Mouse (Mus musculus): ENCODE data around the gene Pdcl3. TPM values are rescaled to one million over a fixed set of nuclear protein-coding genes. Genes with fewer than 3 reads are reported as not detected.

The Pdcl3 gene
- 148 and 149 TPM in 2 replicates for polyA plus RNA-seq (2014; fragmentation: Nextera tagmentation; extraction: Ambion mirVana)

DNA sequence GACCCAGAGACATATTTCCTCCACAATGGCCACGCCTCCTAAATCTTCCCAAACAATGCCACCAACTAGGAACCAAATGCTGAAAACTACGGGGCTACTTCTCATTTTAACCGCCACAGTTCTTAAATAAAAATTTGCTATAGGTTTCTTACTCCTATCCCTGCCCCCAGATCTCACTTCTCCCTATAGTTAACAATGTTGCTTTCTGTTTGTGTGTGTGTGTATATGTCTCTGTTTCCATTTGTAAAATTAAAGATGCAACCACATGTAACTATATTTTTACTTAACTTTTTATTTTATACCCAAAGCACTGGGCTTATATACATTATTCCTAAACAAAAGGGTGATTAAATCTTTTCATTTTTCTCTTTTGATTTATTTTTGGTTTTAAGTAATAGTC lies at the start of gene Pdcl3:
TSS of gene Pdcl3 (plus strand) at position 301 of the 400 bp plus-strand sequence.
- ATAC-seq (ENCODE audit: insufficient number of reproducible peaks, low FRiP score, low TSS enrichment, low read depth) (no peak), DNase-seq (ENCODE audit: low spot score) (no peak)
- no peaks in the 10 kb centered on the region for H3K27me3 ChIP-seq (ENCODE audit: control insufficient read depth, insufficient read depth, low read length)
- no peaks in the 10 kb centered on the region for H3K9me3 ChIP-seq (ENCODE audit: control insufficient read depth, low read length)
- no peak within 1 kb of the TSS for H3K4me2 ChIP-seq (ENCODE audit: low read depth, severe bottlenecking)
- H3K4me1 ChIP-seq (ENCODE audit: control insufficient read depth, insufficient read depth, low read length) = peaks cover 7% of the 10 kb centered on the region
- no peak within 1 kb of the TSS for H3K4me3 ChIP-seq (ENCODE audit: low read depth, low read length)
- no peak within 1 kb of the TSS for H3K27ac ChIP-seq (replicated peaks; ENCODE audit: low read depth, low read length)
- no peak within 1 kb of the TSS for H3K9ac ChIP-seq (ENCODE audit: low read length)
- H3K36me3 ChIP-seq (ENCODE audit: control insufficient read depth, insufficient read depth, low read length) = no peaks in the 10 kb centered on the region
- WGBS = 86% methylated on average over 3 of the region's 3 CpGs

DNA sequence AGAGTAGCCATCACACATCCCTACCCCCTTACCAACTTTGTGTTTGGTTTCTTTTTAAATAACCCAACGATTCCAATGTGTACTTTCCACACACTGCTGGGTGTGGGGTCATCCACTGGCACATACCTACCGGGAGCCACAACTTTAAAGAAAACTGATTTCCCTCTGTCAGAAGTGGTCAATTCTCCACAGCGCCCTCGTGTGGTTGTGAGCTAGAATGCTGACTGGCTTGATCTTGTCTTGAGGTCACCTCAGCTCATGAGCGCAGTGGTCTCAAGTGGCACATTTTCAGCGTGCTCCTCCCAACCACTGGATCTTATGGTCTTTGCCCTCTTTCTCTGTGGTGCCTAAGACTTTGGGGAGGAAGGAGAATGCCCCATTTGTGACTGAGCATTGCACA lies 48.6 kb upstream of the Pdcl3 start:
- Histone ChIP-seq H3K27me3 (ENCODE audit: control insufficient read depth, insufficient read depth, low read length) (no peaks in the 10 kb centered on the region), H3K9me3 (ENCODE audit: control insufficient read depth, low read length) (no peaks in the 10 kb centered on the region), H3K4me2 (ENCODE audit: low read depth, severe bottlenecking) (no peak overlapping the region), H3K9ac (ENCODE audit: low read length) (no peak overlapping the region), H3K4me3 (ENCODE audit: low read depth, low read length) (no peak overlapping the region), H3K36me3 (ENCODE audit: control insufficient read depth, insufficient read depth, low read length) (no peaks in the 10 kb centered on the region), H3K27ac (replicated peaks; ENCODE audit: low read depth, low read length) (no peak overlapping the region), H3K4me1 (ENCODE audit: control insufficient read depth, insufficient read depth, low read length) (no peaks in the 10 kb centered on the region)
- DNase-seq (ENCODE audit: low spot score) (peak; percentile 78), ATAC-seq (ENCODE audit: insufficient number of reproducible peaks, low FRiP score, low TSS enrichment, low read depth) (no peak)
- WGBS = 28% methylated on average over 6 of the region's 6 CpGs

DNA sequence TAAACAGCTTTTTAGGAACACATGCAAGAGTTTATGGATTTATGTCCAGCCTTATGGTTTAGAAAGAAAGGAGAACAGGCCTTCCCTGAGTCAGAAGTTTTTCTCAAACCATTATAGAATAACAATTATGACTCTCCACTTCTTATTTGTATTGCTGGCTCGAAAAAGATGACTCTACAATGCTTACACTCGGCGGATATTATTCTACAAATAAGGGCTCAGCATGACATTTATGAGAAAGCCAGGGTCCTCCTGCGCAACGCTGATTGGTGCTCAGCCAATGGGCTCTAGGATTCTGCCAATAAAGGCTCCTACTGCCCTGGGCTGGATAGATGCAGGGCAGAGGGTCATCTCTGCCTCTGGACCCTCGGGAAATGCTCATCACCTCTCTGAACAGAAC lies 46.6 kb upstream of the Pdcl3 start, which contains the start of gene Nms:
TSS of gene Nms (plus strand) at position 301 of the 400 bp plus-strand sequence.
- Histone ChIP-seq H3K9ac (ENCODE audit: low read length) (no peak within 1 kb of the TSS), H3K4me1 (ENCODE audit: control insufficient read depth, insufficient read depth, low read length) (no peaks in the 10 kb centered on the region), H3K36me3 (ENCODE audit: control insufficient read depth, insufficient read depth, low read length) (no peaks in the 10 kb centered on the region), H3K9me3 (ENCODE audit: control insufficient read depth, low read length) (no peaks in the 10 kb centered on the region), H3K27me3 (ENCODE audit: control insufficient read depth, insufficient read depth, low read length) (no peaks in the 10 kb centered on the region), H3K4me3 (ENCODE audit: low read depth, low read length) (no peak within 1 kb of the TSS), H3K4me2 (ENCODE audit: low read depth, severe bottlenecking) (no peak within 1 kb of the TSS), H3K27ac (replicated peaks; ENCODE audit: low read depth, low read length) (no peak within 1 kb of the TSS)
- WGBS = 82% methylated on average over 6 of the region's 6 CpGs
- ATAC-seq (ENCODE audit: insufficient number of reproducible peaks, low FRiP score, low TSS enrichment, low read depth) (no peak), DNase-seq (ENCODE audit: low spot score) (no peak)

DNA sequence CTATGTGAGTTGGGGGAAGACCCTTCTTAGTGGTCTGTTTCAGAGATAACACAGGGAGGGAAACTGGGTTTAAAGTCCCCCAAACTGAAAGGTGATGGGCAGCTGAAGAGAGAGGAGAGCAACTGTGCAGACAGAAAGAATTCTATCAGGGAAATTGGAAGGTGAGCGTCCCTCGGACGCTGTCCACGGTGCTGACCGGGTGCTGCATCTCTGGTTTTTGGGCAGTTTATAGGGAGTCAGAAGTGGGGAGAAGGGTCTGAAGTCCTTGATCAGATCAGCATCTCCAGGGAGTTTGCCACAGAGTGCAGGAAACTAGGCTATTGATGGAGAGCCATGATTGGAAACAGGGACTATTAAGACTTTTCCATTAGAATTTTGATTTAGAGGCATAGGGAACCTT lies 45.8 kb upstream of the Pdcl3 start:
- Histone ChIP-seq H3K27ac (replicated peaks; ENCODE audit: low read depth, low read length) (no peak overlapping the region), H3K9ac (ENCODE audit: low read length) (no peak overlapping the region), H3K4me2 (ENCODE audit: low read depth, severe bottlenecking) (no peak overlapping the region), H3K4me1 (ENCODE audit: control insufficient read depth, insufficient read depth, low read length) (no peaks in the 10 kb centered on the region), H3K36me3 (ENCODE audit: control insufficient read depth, insufficient read depth, low read length) (no peaks in the 10 kb centered on the region), H3K9me3 (ENCODE audit: control insufficient read depth, low read length) (no peaks in the 10 kb centered on the region), H3K4me3 (ENCODE audit: low read depth, low read length) (no peak overlapping the region), H3K27me3 (ENCODE audit: control insufficient read depth, insufficient read depth, low read length) (no peaks in the 10 kb centered on the region)
- peak; percentile 82 for DNase-seq (ENCODE audit: low spot score)
- ATAC-seq (ENCODE audit: insufficient number of reproducible peaks, low FRiP score, low TSS enrichment, low read depth) = no peak
- 3% methylated on average over 5 of the region's 5 CpGs for WGBS

DNA sequence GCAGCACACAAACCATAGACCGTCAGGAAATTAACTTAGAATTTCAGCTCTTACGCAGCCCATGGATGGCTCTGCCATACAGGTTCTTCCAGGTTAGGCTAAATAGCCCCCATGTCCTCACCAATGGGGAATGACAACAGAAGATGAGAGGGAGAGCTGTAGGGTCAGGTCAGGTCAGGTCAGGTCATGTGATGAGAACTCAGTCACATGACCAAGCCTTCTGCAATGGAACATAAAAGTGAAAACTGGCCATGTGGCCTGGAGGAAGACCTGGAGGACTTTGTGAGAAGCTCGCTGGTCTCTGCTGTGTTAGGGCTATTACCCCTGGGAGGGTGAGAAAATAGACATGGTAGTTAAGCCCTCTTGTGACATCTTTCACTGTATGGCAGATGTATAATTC lies 29.0 kb upstream of the Pdcl3 start:
- no peak overlapping the region for H3K9ac ChIP-seq (ENCODE audit: low read length)
- no peaks in the 10 kb centered on the region for H3K36me3 ChIP-seq (ENCODE audit: control insufficient read depth, insufficient read depth, low read length)
- no peaks in the 10 kb centered on the region for H3K27me3 ChIP-seq (ENCODE audit: control insufficient read depth, insufficient read depth, low read length)
- no peak overlapping the region for H3K4me3 ChIP-seq (ENCODE audit: low read depth, low read length)
- H3K27ac ChIP-seq (replicated peaks; ENCODE audit: low read depth, low read length) = no peak overlapping the region
- no peak for ATAC-seq (ENCODE audit: insufficient number of reproducible peaks, low FRiP score, low TSS enrichment, low read depth)
- no peaks in the 10 kb centered on the region for H3K4me1 ChIP-seq (ENCODE audit: control insufficient read depth, insufficient read depth, low read length)
- no peak overlapping the region for H3K4me2 ChIP-seq (ENCODE audit: low read depth, severe bottlenecking)
- WGBS = 89% methylated on average over 3 of the region's 3 CpGs
- H3K9me3 ChIP-seq (ENCODE audit: control insufficient read depth, low read length) = no peaks in the 10 kb centered on the region
- no peak for DNase-seq (ENCODE audit: low spot score)

GRCm38 (mm10) chr1:38969116-38969515 lies 16.3 kb upstream of the Pdcl3 start:
- Histone ChIP-seq H3K4me2 (ENCODE audit: low read depth, severe bottlenecking) (no peak overlapping the region), H3K36me3 (ENCODE audit: control insufficient read depth, insufficient read depth, low read length) (no peaks in the 10 kb centered on the region), H3K27me3 (ENCODE audit: control insufficient read depth, insufficient read depth, low read length) (no peaks in the 10 kb centered on the region), H3K4me1 (ENCODE audit: control insufficient read depth, insufficient read depth, low read length) (no peaks in the 10 kb centered on the region), H3K27ac (replicated peaks; ENCODE audit: low read depth, low read length) (no peak overlapping the region), H3K4me3 (ENCODE audit: low read depth, low read length) (no peak overlapping the region), H3K9ac (ENCODE audit: low read length) (no peak overlapping the region), H3K9me3 (ENCODE audit: control insufficient read depth, low read length) (no peaks in the 10 kb centered on the region)
- DNase-seq (ENCODE audit: low spot score) = no peak
- ATAC-seq (ENCODE audit: insufficient number of reproducible peaks, low FRiP score, low TSS enrichment, low read depth) = no peak
- WGBS = 85% methylated on average over 1 of the region's 1 CpGs

DNA sequence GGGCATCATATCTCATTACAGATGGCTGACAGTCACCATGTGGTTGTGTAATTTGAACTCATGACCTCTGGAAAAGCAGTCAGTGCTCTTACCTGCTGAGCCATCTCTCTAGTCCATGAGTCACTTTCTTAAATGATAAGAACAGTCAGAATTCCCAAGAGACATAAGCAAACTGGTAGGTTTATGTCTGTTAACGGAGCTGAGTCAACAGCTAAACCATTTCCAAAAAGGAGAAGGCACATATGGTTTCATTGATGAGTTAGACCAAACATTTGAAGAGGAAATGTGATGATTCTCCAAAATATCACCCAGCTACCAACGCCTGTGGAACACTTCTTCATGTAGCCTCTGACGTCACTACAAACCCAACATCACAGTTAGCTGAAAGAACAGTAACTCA lies 13.7 kb upstream of the Pdcl3 start:
- no peak overlapping the region for H3K9ac ChIP-seq (ENCODE audit: low read length)
- WGBS = 90% methylated on average over 3 of the region's 3 CpGs
- H3K4me3 ChIP-seq (ENCODE audit: low read depth, low read length) = no peak overlapping the region
- DNase-seq (ENCODE audit: low spot score) (no peak), ATAC-seq (ENCODE audit: insufficient number of reproducible peaks, low FRiP score, low TSS enrichment, low read depth) (no peak)
- H3K27me3 ChIP-seq (ENCODE audit: control insufficient read depth, insufficient read depth, low read length) = no peaks in the 10 kb centered on the region
- H3K4me1 ChIP-seq (ENCODE audit: control insufficient read depth, insufficient read depth, low read length) = no peaks in the 10 kb centered on the region
- H3K27ac ChIP-seq (replicated peaks; ENCODE audit: low read depth, low read length) = no peak overlapping the region
- no peaks in the 10 kb centered on the region for H3K9me3 ChIP-seq (ENCODE audit: control insufficient read depth, low read length)
- H3K36me3 ChIP-seq (ENCODE audit: control insufficient read depth, insufficient read depth, low read length) = no peaks in the 10 kb centered on the region
- H3K4me2 ChIP-seq (ENCODE audit: low read depth, severe bottlenecking) = no peak overlapping the region

DNA sequence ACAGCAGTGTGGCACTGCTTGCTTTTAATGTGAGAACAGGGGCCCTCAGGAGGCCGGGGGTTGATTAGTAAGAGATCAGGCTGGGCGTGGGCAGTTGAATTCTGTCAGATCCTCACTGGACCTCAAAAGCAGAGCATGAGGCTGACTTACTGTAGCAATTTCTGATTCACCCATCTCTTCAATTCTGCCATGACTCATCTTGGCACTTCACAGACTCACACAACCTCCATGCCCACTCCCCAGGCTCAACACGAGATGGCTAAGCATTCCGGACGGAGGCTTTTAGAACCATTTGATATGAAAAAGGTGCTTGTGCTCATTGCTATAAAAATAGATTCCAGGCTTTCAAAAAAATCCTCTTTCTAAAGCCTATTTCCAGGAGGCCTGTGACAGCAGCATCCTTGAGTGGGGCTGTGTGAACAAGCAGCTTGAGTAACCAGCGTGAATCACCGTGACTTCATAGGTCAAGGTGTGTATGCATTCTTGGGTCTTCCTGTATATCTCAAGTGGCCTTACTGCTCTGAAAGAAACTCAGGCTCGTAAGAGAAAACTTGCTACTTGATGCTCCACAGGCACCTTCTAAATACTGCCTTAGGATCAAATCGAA lies 12.3 kb upstream of the Pdcl3 start:
- Histone ChIP-seq H3K27ac (replicated peaks; ENCODE audit: low read depth, low read length) (no peak overlapping the region), H3K36me3 (ENCODE audit: control insufficient read depth, insufficient read depth, low read length) (no peaks in the 10 kb centered on the region), H3K27me3 (ENCODE audit: control insufficient read depth, insufficient read depth, low read length) (no peaks in the 10 kb centered on the region), H3K4me2 (ENCODE audit: low read depth, severe bottlenecking) (no peak overlapping the region), H3K9me3 (ENCODE audit: control insufficient read depth, low read length) (no peaks in the 10 kb centered on the region), H3K9ac (ENCODE audit: low read length) (no peak overlapping the region), H3K4me1 (ENCODE audit: control insufficient read depth, insufficient read depth, low read length) (no peaks in the 10 kb centered on the region), H3K4me3 (ENCODE audit: low read depth, low read length) (no peak overlapping the region)
- DNase-seq (ENCODE audit: low spot score) (no peak), ATAC-seq (ENCODE audit: insufficient number of reproducible peaks, low FRiP score, low TSS enrichment, low read depth) (no peak)
- 83% methylated on average over 9 of the region's 9 CpGs for WGBS

GRCm38 (mm10) chr1:38979953-38980352 lies 5.5 kb upstream of the Pdcl3 start:
- ATAC-seq (ENCODE audit: insufficient number of reproducible peaks, low FRiP score, low TSS enrichment, low read depth) = no peak
- Histone ChIP-seq H3K9me3 (ENCODE audit: control insufficient read depth, low read length) (no peaks in the 10 kb centered on the region), H3K27me3 (ENCODE audit: control insufficient read depth, insufficient read depth, low read length) (no peaks in the 10 kb centered on the region), H3K27ac (replicated peaks; ENCODE audit: low read depth, low read length) (no peak overlapping the region), H3K4me1 (ENCODE audit: control insufficient read depth, insufficient read depth, low read length) (no peaks in the 10 kb centered on the region), H3K4me2 (ENCODE audit: low read depth, severe bottlenecking) (no peak overlapping the region), H3K36me3 (ENCODE audit: control insufficient read depth, insufficient read depth, low read length) (no peaks in the 10 kb centered on the region), H3K4me3 (ENCODE audit: low read depth, low read length) (no peak overlapping the region), H3K9ac (ENCODE audit: low read length) (no peak overlapping the region)
- WGBS = 85% methylated on average over 7 of the region's 7 CpGs
- DNase-seq (ENCODE audit: low spot score) = no peak
